Mouse (Mus musculus) liver, adult 2 months (tissue): ENCODE measurements at regions not wholly inside any gene's neighbourhood (a gene's known extent, or its start where the extent isn't known, plus 50 kb on each side); places are given as distances from the start of the nearest gene placed in this dataset.

ENCODE experiments used
- CTCF ChIP-seq: fragments of 200-500 bp; IDR thresholded peaks from 2 replicates; pipeline ENCODE4 v1.5.1; 2011; ENCODE audit warnings: low read depth, low read length, control low read depth
- POLR2A ChIP-seq: fragments of 200-500 bp; IDR thresholded peaks from 2 replicates; pipeline ENCODE4 v1.6.1; 2011; ENCODE audit warnings: low read length, control low read depth; ENCODE audit not compliant: insufficient read depth; ENCODE audit errors: extremely low read depth

- TF ChIP-seq CTCF = no peak
- no peak for TF ChIP-seq POLR2A
Measured at GRCm38 (mm10) chr10:126380381-126380780, 414.4 kb downstream of the Lrig3 start.
